17 mouse cellular contexts compared by ENCODE assay signal in genomic region chr16:31436085-31436484, GRCm38 (mm10). TPM values are rescaled to one million over a fixed set of nuclear protein-coding genes. Genes with fewer than 3 reads are reported as not detected.
DNase-seq lines count a peak whose midpoint lies in the region; ATAC-seq and TF ChIP-seq lines count a peak whose summit lies in the region.
"Had no signal": no experiment of that assay in that cellular context is flagged by ENCODE, and none has a peak within 500 bp of the region (broad histone marks: within the 10 kb centered on the region; RNA-seq: fewer than 3 reads in every experiment).

No protein-coding gene starts in this region.

- no peak overlapping the region for H3K4me2 ChIP-seq in heart, postnatal 0 days (ENCODE audit: low read depth, low read length)
- H3K4me2 ChIP-seq in liver, embryonic 14.5 days (ENCODE audit: low read depth): no peak overlapping the region
- H3K4me2 ChIP-seq: embryonic facial prominence, embryonic 15.5 days; hindbrain, embryonic 13.5 days; intestine, embryonic 15.5 days; liver, embryonic 11.5 days; lung, embryonic 15.5 days; stomach, embryonic 15.5 days had no signal

- WGBS in heart, postnatal 0 days: 52% methylated on average over 9 of the region's 9 CpGs
- WGBS in heart, adult 2 months: 67% methylated on average over 9 of the region's 9 CpGs
- 65% methylated on average over 9 of the region's 9 CpGs for WGBS in liver, embryonic 14.5 days (ENCODE audit: insufficient replicate concordance)

- H3K27ac ChIP-seq in heart, postnatal 0 days (ENCODE audit: low read depth): no peak overlapping the region
- H3K27ac ChIP-seq in heart, adult 2 months: no peak overlapping the region
- H3K27ac ChIP-seq in liver, embryonic 14.5 days: no peak overlapping the region
- H3K27ac ChIP-seq: embryonic facial prominence, embryonic 15.5 days; forebrain, embryonic 10.5 days; hindbrain, embryonic 13.5 days; intestine, embryonic 15.5 days; lung, embryonic 15.5 days; stomach, embryonic 15.5 days had no signal

- TF ChIP-seq CTCF in heart, postnatal 0 days (IDR thresholded peaks at IDR 0.05; ENCODE audit: low read depth): 0 out of 2 replicates have a peak, but pooled peaks have one; percentile 8
- no peak for TF ChIP-seq CTCF in heart, adult 2 months (IDR thresholded peaks at IDR 0.05)
- peak; percentile 12; the same call in 1 of the 2 replicates for TF ChIP-seq CTCF in liver, embryonic 14.5 days (IDR thresholded peaks at IDR 0.05; ENCODE audit: low read depth)

- H3K36me3 ChIP-seq in heart, postnatal 0 days (replicated peaks; ENCODE audit: control insufficient read depth, insufficient read depth, low read length): no peaks in the 10 kb centered on the region
- no peaks in the 10 kb centered on the region for H3K36me3 ChIP-seq in heart, adult 2 months (ENCODE audit: control insufficient read depth, insufficient read depth, low read length)
- H3K36me3 ChIP-seq in liver, embryonic 14.5 days (replicated peaks; ENCODE audit: control insufficient read depth, insufficient read depth, low read depth): no peaks in the 10 kb centered on the region
- H3K36me3 ChIP-seq: embryonic facial prominence, embryonic 15.5 days; lung, embryonic 15.5 days; stomach, embryonic 15.5 days had no signal

- no peak overlapping the region for H3K4me3 ChIP-seq in heart, postnatal 0 days (ENCODE audit: low read depth, low read length)
- H3K4me3 ChIP-seq in heart, adult 2 months: no peak overlapping the region
- H3K4me3 ChIP-seq in liver, embryonic 14.5 days (ENCODE audit: insufficient read depth in 1 of 2, low read depth in 2 of 2, low read length in 2 of 2): no peak overlapping the region
- H3K4me3 ChIP-seq: embryonic facial prominence, embryonic 15.5 days; forebrain, embryonic 10.5 days; hindbrain, embryonic 13.5 days; intestine, embryonic 15.5 days; lung, embryonic 15.5 days; stomach, embryonic 15.5 days had no signal

- H3K27me3 ChIP-seq in heart, postnatal 0 days (ENCODE audit: control insufficient read depth, insufficient read depth, low read length): no peaks in the 10 kb centered on the region
- H3K27me3 ChIP-seq in heart, adult 2 months (ENCODE audit: control insufficient read depth, insufficient read depth, low read length): no peaks in the 10 kb centered on the region
- no peaks in the 10 kb centered on the region for H3K27me3 ChIP-seq in liver, embryonic 14.5 days (ENCODE audit: control insufficient read depth, insufficient read depth, low read length)
- H3K27me3 ChIP-seq: embryonic facial prominence, embryonic 15.5 days; intestine, embryonic 15.5 days; lung, embryonic 15.5 days; stomach, embryonic 15.5 days had no signal

- intact Hi-C loops in heart, adult 2 months (cut with DNase I): no loop called here

- H3K79me2 ChIP-seq in heart, adult 2 months (replicated peaks; ENCODE audit: control insufficient read depth, insufficient read depth, low read length): no peaks in the 10 kb centered on the region

- no peak for ATAC-seq in heart, postnatal 0 days (ENCODE audit: insufficient read depth, low read depth)
- no peak for ATAC-seq in liver, embryonic 14.5 days (ENCODE audit: insufficient read depth)
- ATAC-seq: intestine, embryonic 15.5 days had no signal

- no peaks in the 10 kb centered on the region for H3K4me1 ChIP-seq in heart, postnatal 0 days (ENCODE audit: control insufficient read depth, insufficient read depth)
- H3K4me1 ChIP-seq in heart, adult 2 months (ENCODE audit: control insufficient read depth, insufficient read depth, low read length): no peaks in the 10 kb centered on the region
- peaks cover 0 to 5% of the 10 kb centered on the region in 2 experiments; a peak in 3 of 4 replicates for H3K4me1 ChIP-seq in liver, embryonic 14.5 days (replicated peaks; ENCODE audit: control insufficient read depth in 2 of 2, insufficient read depth in 2 of 2, low read length in 1 of 2)

- no peak for TF ChIP-seq POLR2A in heart, adult 2 months (IDR thresholded peaks at IDR 0.05; ENCODE audit: insufficient read depth, low read depth, low read length)

- H3K9ac ChIP-seq in heart, postnatal 0 days (replicated peaks; ENCODE audit: low read depth, low read length): no peak overlapping the region
- no peak overlapping the region for H3K9ac ChIP-seq in heart, adult 2 months (ENCODE audit: low read depth, low read length)
- no peak overlapping the region for H3K9ac ChIP-seq in liver, embryonic 14.5 days (replicated peaks)
- H3K9ac ChIP-seq: embryonic facial prominence, embryonic 15.5 days; hindbrain, embryonic 13.5 days; intestine, embryonic 15.5 days; lung, embryonic 15.5 days; stomach, embryonic 15.5 days had no signal

- DNase-seq in cerebellum, adult 18-20 months: peak; percentile 34 to 45
- DNase-seq in cerebellum, postnatal 10 days: no peak
- no peak for DNase-seq in heart, postnatal 0 days (ENCODE audit: low spot score)
- DNase-seq in heart, adult 2 months: no peak
- no peak for DNase-seq in liver, embryonic 14.5 days (ENCODE audit: low read depth in 3 of 3, low spot score in 3 of 3)
- DNase-seq in liver: no peak
- peak; percentile 27 for DNase-seq in NIH3T3 (ENCODE audit: low read depth)
- DNase-seq in ovary, adult 18-20 months (ENCODE audit: low spot score): no peak
- DNase-seq: gastrocnemius, postnatal 10 days; midbrain, embryonic 14.5 days had no signal

- 0 out of 2 replicates have a peak, but pooled peaks cover 4% of the 10 kb centered on the region for H3K9me3 ChIP-seq in heart, postnatal 0 days (replicated peaks; ENCODE audit: control insufficient read depth, low read length)
- H3K9me3 ChIP-seq in liver, embryonic 14.5 days (ENCODE audit: control insufficient read depth, low read length): no peaks in the 10 kb centered on the region
- H3K9me3 ChIP-seq: embryonic facial prominence, embryonic 15.5 days; forebrain, embryonic 10.5 days; hindbrain, embryonic 13.5 days; intestine, embryonic 15.5 days; lung, embryonic 15.5 days; stomach, embryonic 15.5 days had no signal

- TF ChIP-seq EP300 in heart, postnatal 0 days (IDR thresholded peaks at IDR 0.05; ENCODE audit: low read depth): no peak
- no peak for TF ChIP-seq EP300 in heart, adult 2 months (IDR thresholded peaks at IDR 0.05; ENCODE audit: insufficient read depth, low read depth, low read length)
- no peak for TF ChIP-seq EP300 in liver, embryonic 14.5 days (IDR thresholded peaks at IDR 0.05; ENCODE audit: low read depth)

RNA-seq across cellular contexts. Expression of gene Bdh1, which starts 14.0 kb away (rescaled TPM):
- 9.5 and 13.6 TPM in 2 replicates for total RNA-seq in heart, postnatal 0 days (2014; rRNA removed; ENCODE audit: low replicate concordance)
- polyA plus RNA-seq in heart, postnatal 0 days (2015; fragmentation: Nextera tagmentation; extraction: Ambion mirVana): 3.0 and 4.2 TPM in 2 replicates
- 100 to 1,000 TPM; 134 to 159 TPM for total RNA-seq in heart, adult 2 months (2021)
- 23.3 and 61.3 TPM in 2 replicates for polyA plus RNA-seq in heart, adult 2 months (2012; rRNA removed)
- polyA plus RNA-seq in liver, embryonic 14.5 days (2012; rRNA removed): 74.4 and 91.3 TPM in 2 replicates
- 48.9 and 52.5 TPM in 2 replicates for polyA plus RNA-seq in liver, embryonic 14.5 days (2014; fragmentation: Nextera tagmentation; extraction: Ambion mirVana)

Comparison
In these comparisons a context has a peak if more than half of its experiments do, and no peak if none do; other contexts are left out.
1. DNase-seq: peak in cerebellum, adult 18-20 months (2 of 2) and NIH3T3 (single experiment); none in cerebellum, postnatal 10 days (0 of 2), heart, postnatal 0 days (single experiment), heart, adult 2 months (0 of 2), liver, embryonic 14.5 days (0 of 3), liver (single experiment) and ovary, adult 18-20 months (single experiment).